Mouse (Mus musculus): ENCODE results near the gene Cldn4.

GRCm38 (mm10) chr5:134955491-134955890 is 8.8 kb upstream of the Cldn4 start:
- TF ChIP-seq CTCF (IDR thresholded peaks at IDR 0.05; ENCODE audit: low read depth) (no peak), EP300 (IDR thresholded peaks at IDR 0.05; ENCODE audit: low read depth) (no peak)

Measured in liver, embryonic 14.5 days (tissue).